Mouse (Mus musculus): ENCODE measurements around the gene Tdrd5. TPM values are rescaled to one million over a fixed set of nuclear protein-coding genes. Genes with fewer than 3 reads are reported as not detected.

Gene Tdrd5
- polyA plus RNA-seq, 1 experiment from 2014 or later: 0.07 TPM

GRCm38 (mm10) chr1:156241035-156241434, 62.4 kb downstream of the Tdrd5 start:
- Histone ChIP-seq H3K4me3 (ENCODE audit: low read depth, low read length) (no peak overlapping the region), H3K27ac (ENCODE audit: low read length) (no peak overlapping the region), H3K4me2 (ENCODE audit: low read depth, low read length) (no peak overlapping the region), H3K9ac (ENCODE audit: low read depth, low read length) (no peak overlapping the region), H3K9me3 (replicated peaks; ENCODE audit: control insufficient read depth, low read length) (no peaks in the 10 kb centered on the region), H3K36me3 (ENCODE audit: control insufficient read depth, insufficient read depth) (no peaks in the 10 kb centered on the region), H3K4me1 (ENCODE audit: control insufficient read depth, low read depth, low read length) (no peaks in the 10 kb centered on the region), H3K27me3 (ENCODE audit: control insufficient read depth, insufficient read depth, low read depth, low read length) (no peaks in the 10 kb centered on the region)
- 18% methylated on average over 2 of the region's 2 CpGs for WGBS (ENCODE audit: insufficient replicate concordance)
- no peak for ATAC-seq (ENCODE audit: low read depth)

DNA sequence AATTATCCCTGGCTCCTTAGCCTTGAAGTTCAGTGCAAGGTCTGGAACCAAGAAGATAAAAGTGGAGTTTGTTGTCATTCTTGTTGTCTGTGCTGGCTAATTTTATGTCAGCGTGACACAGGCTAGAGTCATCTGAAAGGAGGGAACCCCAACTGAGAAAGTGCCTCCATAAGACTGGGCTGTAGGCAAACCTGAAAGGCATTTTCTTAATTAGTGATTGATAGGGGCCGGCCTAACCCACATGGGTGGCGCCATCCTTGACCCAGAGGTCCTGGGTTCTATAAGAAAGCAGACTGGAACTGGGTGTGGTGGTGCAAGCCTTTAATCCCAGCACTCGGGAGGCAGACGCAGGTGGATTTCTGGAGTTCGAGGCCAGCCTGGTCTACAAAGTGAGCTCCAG, 72.3 kb downstream of the Tdrd5 start:
- H3K9ac ChIP-seq (ENCODE audit: low read depth, low read length): no peak overlapping the region
- no peak overlapping the region for H3K27ac ChIP-seq (ENCODE audit: low read length)
- peaks cover 17% of the 10 kb centered on the region for H3K4me1 ChIP-seq (ENCODE audit: control insufficient read depth, low read depth, low read length)
- no peaks in the 10 kb centered on the region for H3K9me3 ChIP-seq (replicated peaks; ENCODE audit: control insufficient read depth, low read length)
- 82% methylated on average over 6 of the region's 6 CpGs for WGBS (ENCODE audit: insufficient replicate concordance)
- H3K4me3 ChIP-seq (ENCODE audit: low read depth, low read length): no peak overlapping the region
- H3K36me3 ChIP-seq (ENCODE audit: control insufficient read depth, insufficient read depth): no peaks in the 10 kb centered on the region
- no peak for ATAC-seq (ENCODE audit: low read depth)
- H3K4me2 ChIP-seq (ENCODE audit: low read depth, low read length): no peak overlapping the region
- H3K27me3 ChIP-seq (ENCODE audit: control insufficient read depth, insufficient read depth, low read depth, low read length): no peaks in the 10 kb centered on the region

- ATAC-seq (ENCODE audit: low read depth): no peak
- peaks cover 20% of the 10 kb centered on the region for H3K4me1 ChIP-seq (ENCODE audit: control insufficient read depth, low read depth, low read length)
- WGBS (ENCODE audit: insufficient replicate concordance): 39% methylated on average over 9 of the region's 9 CpGs
- no peak overlapping the region for H3K4me3 ChIP-seq (ENCODE audit: low read depth, low read length)
- no peak overlapping the region for H3K27ac ChIP-seq (ENCODE audit: low read length)
- H3K36me3 ChIP-seq (ENCODE audit: control insufficient read depth, insufficient read depth): no peaks in the 10 kb centered on the region
- H3K4me2 ChIP-seq (ENCODE audit: low read depth, low read length): no peak overlapping the region
- H3K9ac ChIP-seq (ENCODE audit: low read depth, low read length): no peak overlapping the region
- H3K9me3 ChIP-seq (replicated peaks; ENCODE audit: control insufficient read depth, low read length): no peaks in the 10 kb centered on the region
- no peaks in the 10 kb centered on the region for H3K27me3 ChIP-seq (ENCODE audit: control insufficient read depth, insufficient read depth, low read depth, low read length)
Observed at GRCm38 (mm10) chr1:156230339-156231089, 73.0 kb downstream of the Tdrd5 start.

DNA sequence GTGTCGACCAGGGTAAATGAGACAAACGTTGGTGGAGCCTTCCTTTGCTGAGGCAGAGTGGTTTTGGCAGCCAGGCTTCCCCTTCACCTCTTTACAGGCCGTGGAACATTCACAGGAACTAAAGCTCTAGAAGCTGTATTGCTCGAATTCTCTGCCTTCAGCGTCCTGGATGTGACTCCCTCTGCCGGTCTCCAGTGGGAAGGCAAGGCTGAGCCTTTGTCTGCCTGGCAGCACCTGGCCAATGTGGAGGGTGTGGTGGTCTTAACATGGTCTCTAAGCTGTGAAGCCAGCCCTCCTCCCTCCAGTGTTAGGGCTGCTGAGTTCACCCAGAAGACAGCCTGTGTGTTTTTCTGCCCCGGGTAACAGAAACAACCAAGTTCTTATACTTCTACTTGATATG, 74.0 kb downstream of the Tdrd5 start:
- Histone ChIP-seq H3K27me3 (ENCODE audit: control insufficient read depth, insufficient read depth, low read depth, low read length) (no peaks in the 10 kb centered on the region), H3K27ac (ENCODE audit: low read length) (no peak overlapping the region), H3K9ac (ENCODE audit: low read depth, low read length) (no peak overlapping the region), H3K4me1 (ENCODE audit: control insufficient read depth, low read depth, low read length) (peaks cover 20% of the 10 kb centered on the region), H3K36me3 (ENCODE audit: control insufficient read depth, insufficient read depth) (no peaks in the 10 kb centered on the region), H3K4me2 (ENCODE audit: low read depth, low read length) (no peak overlapping the region), H3K4me3 (ENCODE audit: low read depth, low read length) (no peak overlapping the region), H3K9me3 (replicated peaks; ENCODE audit: control insufficient read depth, low read length) (no peaks in the 10 kb centered on the region)
- WGBS (ENCODE audit: insufficient replicate concordance): 10% methylated on average over 7 of the region's 7 CpGs
- 0 out of 2 replicates have a peak, but pooled peaks have one; percentile 44 for ATAC-seq (ENCODE audit: low read depth)

DNA sequence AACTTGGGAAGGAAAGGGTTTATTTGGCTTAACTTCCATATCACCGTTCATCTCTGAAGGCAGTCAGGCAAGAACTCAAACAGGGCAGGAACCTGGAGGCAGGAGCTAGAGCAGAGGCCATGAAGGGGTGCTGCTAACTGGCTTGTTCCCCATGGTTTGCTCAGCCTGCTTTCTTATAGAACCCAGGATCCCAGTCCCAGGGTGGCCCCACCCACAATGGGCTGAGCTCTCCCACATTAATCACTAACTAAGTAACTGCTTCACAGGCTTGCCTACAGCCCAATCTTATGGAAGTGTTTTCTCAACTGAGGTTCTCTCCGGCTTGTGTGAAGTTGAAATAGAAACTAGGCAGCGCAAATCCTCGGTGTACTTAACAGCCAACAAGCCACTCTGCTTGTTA, 74.7 kb downstream of the Tdrd5 start:
- 71% methylated on average over 4 of the region's 4 CpGs for WGBS (ENCODE audit: insufficient replicate concordance)
- H3K4me3 ChIP-seq (ENCODE audit: low read depth, low read length): no peak overlapping the region
- H3K27ac ChIP-seq (ENCODE audit: low read length): no peak overlapping the region
- no peak for ATAC-seq (ENCODE audit: low read depth)
- no peaks in the 10 kb centered on the region for H3K27me3 ChIP-seq (ENCODE audit: control insufficient read depth, insufficient read depth, low read depth, low read length)
- peaks cover 21% of the 10 kb centered on the region for H3K4me1 ChIP-seq (ENCODE audit: control insufficient read depth, low read depth, low read length)
- no peaks in the 10 kb centered on the region for H3K9me3 ChIP-seq (replicated peaks; ENCODE audit: control insufficient read depth, low read length)
- no peak overlapping the region for H3K4me2 ChIP-seq (ENCODE audit: low read depth, low read length)
- H3K9ac ChIP-seq (ENCODE audit: low read depth, low read length): no peak overlapping the region
- H3K36me3 ChIP-seq (ENCODE audit: control insufficient read depth, insufficient read depth): no peaks in the 10 kb centered on the region

DNA sequence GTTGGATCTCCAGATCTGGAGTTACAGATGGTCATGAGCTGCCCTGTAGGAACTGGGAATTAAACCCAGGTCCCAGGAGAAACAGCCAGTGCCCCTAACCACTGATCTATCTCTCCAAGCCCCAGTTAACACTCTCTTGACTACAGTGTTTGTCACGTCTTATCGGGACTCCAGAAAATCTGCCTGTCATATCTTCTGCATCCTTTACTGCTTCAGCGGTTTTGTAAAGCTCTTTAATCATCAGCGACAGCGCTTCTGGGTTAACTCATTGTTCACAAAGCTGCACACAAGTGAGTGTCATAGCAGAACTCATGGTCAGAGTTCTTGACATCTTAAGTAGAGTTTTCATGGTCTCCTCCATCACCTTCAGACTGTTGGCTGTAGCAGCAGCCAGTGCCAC, 76.6 kb downstream of the Tdrd5 start:
- 0 out of 2 replicates have a peak, but pooled peaks have one; percentile 14 for ATAC-seq (ENCODE audit: low read depth)
- Histone ChIP-seq H3K27ac (ENCODE audit: low read length) (no peak overlapping the region), H3K36me3 (ENCODE audit: control insufficient read depth, insufficient read depth) (no peaks in the 10 kb centered on the region), H3K27me3 (ENCODE audit: control insufficient read depth, insufficient read depth, low read depth, low read length) (no peaks in the 10 kb centered on the region), H3K4me1 (ENCODE audit: control insufficient read depth, low read depth, low read length) (peaks cover 38% of the 10 kb centered on the region), H3K9ac (ENCODE audit: low read depth, low read length) (no peak overlapping the region), H3K4me3 (ENCODE audit: low read depth, low read length) (no peak overlapping the region), H3K4me2 (ENCODE audit: low read depth, low read length) (no peak overlapping the region), H3K9me3 (replicated peaks; ENCODE audit: control insufficient read depth, low read length) (no peaks in the 10 kb centered on the region)
- WGBS (ENCODE audit: insufficient replicate concordance): 29% methylated on average over 5 of the region's 5 CpGs

DNA sequence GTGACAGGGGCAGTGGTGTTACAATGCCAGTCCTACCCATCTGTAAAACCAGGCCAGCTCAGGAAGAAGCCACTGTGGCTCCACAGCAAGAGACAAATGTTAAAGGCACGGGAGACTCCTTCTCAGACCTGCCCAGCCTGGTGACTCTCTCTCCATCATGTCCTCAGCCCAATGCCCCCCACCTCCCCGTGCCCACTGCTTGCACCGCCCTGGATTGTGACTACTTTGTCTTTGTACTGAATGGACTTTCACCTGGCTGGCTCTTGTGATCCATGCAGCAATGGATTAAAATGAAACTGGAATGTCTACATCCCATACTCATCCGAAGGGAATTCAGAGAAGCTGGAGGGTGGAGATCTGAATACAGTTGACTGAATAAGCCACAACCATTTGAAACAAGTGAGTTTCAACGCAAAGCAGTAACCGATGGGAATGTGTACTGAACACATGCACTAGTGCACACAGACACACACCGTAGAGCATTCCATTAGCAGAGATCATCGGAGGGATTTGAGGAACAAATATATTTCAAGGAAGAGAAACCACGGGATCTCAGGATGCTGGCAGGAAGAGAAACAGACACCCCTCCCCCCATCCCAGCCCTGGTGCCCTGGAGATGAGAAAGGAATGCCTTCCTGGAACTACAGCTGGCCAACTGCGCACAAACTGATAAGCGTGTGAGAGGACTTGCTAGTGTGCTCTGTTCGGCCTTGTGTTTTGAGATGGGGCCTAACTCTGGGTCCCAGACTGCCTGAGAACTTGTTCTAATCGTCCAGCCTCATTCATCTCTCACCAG, 81.1 kb downstream of the Tdrd5 start:
- peaks cover 55% of the 10 kb centered on the region for H3K4me1 ChIP-seq (ENCODE audit: control insufficient read depth, low read depth, low read length)
- ATAC-seq (ENCODE audit: low read depth): peak; percentile 96
- H3K4me2 ChIP-seq (ENCODE audit: low read depth, low read length): peak overlapping the region; percentile 54
- no peaks in the 10 kb centered on the region for H3K9me3 ChIP-seq (replicated peaks; ENCODE audit: control insufficient read depth, low read length)
- H3K4me3 ChIP-seq (ENCODE audit: low read depth, low read length): 0 out of 2 replicates have a peak overlapping the region, but pooled peaks have one; percentile 3
- peak overlapping the region; percentile 33 for H3K9ac ChIP-seq (ENCODE audit: low read depth, low read length)
- H3K36me3 ChIP-seq (ENCODE audit: control insufficient read depth, insufficient read depth): no peaks in the 10 kb centered on the region
- H3K27ac ChIP-seq (ENCODE audit: low read length): peak overlapping the region; percentile 86
- WGBS (ENCODE audit: insufficient replicate concordance): 36% methylated on average over 13 of the region's 13 CpGs
- no peaks in the 10 kb centered on the region for H3K27me3 ChIP-seq (ENCODE audit: control insufficient read depth, insufficient read depth, low read depth, low read length)

GRCm38 (mm10) chr1:156221327-156221726, 82.1 kb downstream of the Tdrd5 start:
- 66% methylated on average over 2 of the region's 2 CpGs for WGBS (ENCODE audit: insufficient replicate concordance)
- ATAC-seq (ENCODE audit: low read depth): no peak
- Histone ChIP-seq H3K9ac (ENCODE audit: low read depth, low read length) (no peak overlapping the region), H3K36me3 (ENCODE audit: control insufficient read depth, insufficient read depth) (no peaks in the 10 kb centered on the region), H3K4me1 (ENCODE audit: control insufficient read depth, low read depth, low read length) (peaks cover 54% of the 10 kb centered on the region), H3K4me2 (ENCODE audit: low read depth, low read length) (no peak overlapping the region), H3K9me3 (replicated peaks; ENCODE audit: control insufficient read depth, low read length) (no peaks in the 10 kb centered on the region), H3K27ac (ENCODE audit: low read length) (peak overlapping the region; percentile 81), H3K27me3 (ENCODE audit: control insufficient read depth, insufficient read depth, low read depth, low read length) (no peaks in the 10 kb centered on the region), H3K4me3 (ENCODE audit: low read depth, low read length) (no peak overlapping the region)

DNA sequence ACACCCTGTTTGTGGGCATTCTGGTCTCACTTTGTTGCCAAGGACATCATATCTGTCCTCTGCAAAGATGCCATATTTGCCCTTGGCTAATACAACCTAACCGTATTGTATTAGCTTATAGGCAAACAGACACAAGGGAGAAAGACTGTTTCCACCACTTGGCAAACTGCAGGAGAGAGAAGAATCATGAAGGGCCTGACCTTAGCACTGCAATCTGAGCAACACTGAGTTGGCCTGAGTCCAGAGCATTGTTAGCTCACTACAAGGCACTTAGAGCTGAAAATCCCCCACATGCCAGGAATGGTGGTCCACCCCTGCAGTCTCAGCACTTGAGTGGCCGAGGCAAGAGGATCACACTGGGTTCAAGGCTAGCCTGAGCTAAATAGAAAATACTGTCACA, 84.9 kb downstream of the Tdrd5 start:
- no peak for ATAC-seq (ENCODE audit: low read depth)
- Histone ChIP-seq H3K9me3 (replicated peaks; ENCODE audit: control insufficient read depth, low read length) (no peaks in the 10 kb centered on the region), H3K4me3 (ENCODE audit: low read depth, low read length) (no peak overlapping the region), H3K4me1 (ENCODE audit: control insufficient read depth, low read depth, low read length) (peaks cover 57% of the 10 kb centered on the region), H3K36me3 (ENCODE audit: control insufficient read depth, insufficient read depth) (no peaks in the 10 kb centered on the region), H3K27me3 (ENCODE audit: control insufficient read depth, insufficient read depth, low read depth, low read length) (no peaks in the 10 kb centered on the region), H3K9ac (ENCODE audit: low read depth, low read length) (no peak overlapping the region), H3K27ac (ENCODE audit: low read length) (no peak overlapping the region), H3K4me2 (ENCODE audit: low read depth, low read length) (no peak overlapping the region)
- 81% methylated on average over 2 of the region's 2 CpGs for WGBS (ENCODE audit: insufficient replicate concordance)

Data from liver, embryonic 16.5 days (tissue).